Mouse (Mus musculus): ENCODE results near the gene Stum. TPM values are rescaled to one million over a fixed set of nuclear protein-coding genes. Genes with fewer than 3 reads are reported as not detected.
A peak's percentile ranks its signal among the peaks of the same experiment; 100 is the strongest.
"Not testable (repeated sequence)": the region's sequence is repeated elsewhere in the genome, so short reads cannot be mapped to it uniquely, and the experiment has no call there.

Gene Stum
- total RNA-seq, 2 experiments from 2014 or later: not detected

DNA sequence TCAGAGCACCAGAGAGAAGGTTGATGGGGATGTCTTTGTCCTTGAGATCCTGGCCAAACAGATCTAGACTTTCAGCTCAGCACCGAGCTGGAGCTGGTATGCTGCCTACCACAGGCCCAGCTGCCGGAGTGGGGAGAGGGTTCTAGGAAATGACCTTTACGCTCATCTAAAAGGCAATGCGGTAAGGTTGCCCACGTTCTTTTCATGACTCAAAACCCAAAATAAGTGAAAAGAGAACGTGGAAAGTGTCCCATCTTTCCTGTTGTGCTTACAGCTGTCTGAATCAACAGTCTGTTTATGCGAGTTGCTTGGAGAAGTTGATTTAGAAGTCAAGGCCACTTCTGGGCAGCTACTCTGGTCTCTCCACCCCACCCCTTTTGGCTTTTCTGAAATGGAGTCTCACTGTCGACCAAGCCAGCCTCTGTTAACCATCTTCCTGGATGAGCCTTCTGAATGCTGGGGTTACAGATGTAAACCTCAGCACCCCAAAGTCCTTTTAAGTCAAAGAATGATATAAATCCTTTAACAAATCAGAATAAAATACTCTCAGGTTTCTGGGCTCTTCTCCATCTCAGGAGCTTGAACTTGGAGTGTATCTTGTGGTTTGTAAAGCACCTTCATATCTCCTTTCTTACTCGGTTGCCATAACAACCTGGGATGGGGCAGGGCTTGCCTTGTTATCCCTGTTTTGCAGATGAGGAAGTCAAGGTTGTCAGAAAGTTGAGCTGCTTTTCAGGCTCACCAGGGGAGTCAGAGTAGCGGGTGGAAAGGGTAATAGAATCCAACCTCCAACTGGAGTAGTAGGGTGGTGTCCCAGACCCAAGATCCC, 92.3 kb downstream of the Stum start:
- ATAC-seq (replicated peaks; ENCODE audit: low FRiP score, poor library complexity, severe bottlenecking): no peak

DNA sequence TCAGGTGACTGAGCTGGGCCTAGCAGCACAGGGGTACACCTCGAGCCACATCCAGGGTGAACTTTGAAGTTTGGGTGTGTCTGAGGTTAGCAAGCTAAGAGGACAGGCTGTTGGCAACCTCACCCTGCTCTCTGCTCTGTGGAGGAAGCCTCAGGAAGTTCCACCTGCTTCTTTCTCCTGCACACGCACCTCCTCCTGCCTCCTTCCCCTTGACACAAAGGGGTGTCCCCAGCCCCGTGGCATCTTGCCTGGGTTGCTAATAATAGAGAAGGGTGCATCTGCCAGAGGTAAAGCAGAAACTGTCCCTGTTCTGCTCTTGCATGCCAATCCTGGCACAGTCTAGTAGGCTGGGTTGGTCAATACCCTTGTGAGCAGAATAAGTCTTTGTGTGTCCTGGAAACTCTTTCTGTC, 93.0 kb downstream of the Stum start:
- no peak for ATAC-seq (replicated peaks; ENCODE audit: low FRiP score, poor library complexity, severe bottlenecking)

DNA sequence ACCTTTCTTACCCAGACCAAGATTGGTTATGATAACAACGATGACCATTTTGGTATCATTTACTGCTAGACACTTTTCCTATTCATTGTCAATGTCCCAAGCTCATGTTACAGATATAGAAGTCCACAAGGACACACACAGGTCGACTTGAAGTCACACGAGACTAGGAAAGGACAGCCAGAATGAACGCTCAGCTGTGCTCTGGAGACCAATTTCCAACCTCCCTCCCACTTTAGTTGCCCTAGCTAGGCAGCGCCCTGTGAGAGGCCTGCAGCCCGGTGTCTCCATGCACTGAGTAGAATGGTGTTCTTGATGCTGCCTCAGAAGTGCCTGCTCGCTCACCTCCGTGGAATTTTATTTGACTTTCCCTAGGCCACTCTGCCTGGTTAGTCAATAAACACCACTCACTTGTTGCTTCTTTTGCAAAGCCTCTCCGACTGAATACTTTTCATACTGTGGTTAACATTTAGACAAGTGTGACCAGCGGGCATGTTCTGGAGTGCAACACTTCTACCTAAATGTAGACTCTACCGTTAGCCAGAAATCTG, 94.0 kb downstream of the Stum start:
- ATAC-seq (replicated peaks; ENCODE audit: low FRiP score, poor library complexity, severe bottlenecking): not testable (repeated sequence)

DNA sequence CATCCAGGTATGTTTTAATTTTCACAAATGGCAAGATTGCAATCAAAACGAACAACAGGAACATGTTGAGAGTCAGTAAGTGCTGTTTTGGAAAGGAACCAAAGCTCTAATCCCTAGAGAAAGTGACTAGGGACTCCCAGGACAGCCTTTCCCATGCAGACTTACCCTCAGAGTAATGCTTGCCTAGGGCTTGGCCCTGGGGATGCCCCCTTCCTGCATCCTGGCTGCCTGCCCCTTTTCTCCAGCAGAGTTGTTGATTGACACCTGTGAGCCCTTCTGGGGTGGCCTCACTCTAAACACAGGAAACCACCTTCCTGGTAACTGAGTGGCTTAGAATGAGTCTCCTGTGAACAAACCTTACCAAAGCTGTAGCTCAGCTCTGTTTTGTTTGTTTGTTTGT, 94.8 kb downstream of the Stum start:
- ATAC-seq (replicated peaks; ENCODE audit: low FRiP score, poor library complexity, severe bottlenecking): no peak

DNA sequence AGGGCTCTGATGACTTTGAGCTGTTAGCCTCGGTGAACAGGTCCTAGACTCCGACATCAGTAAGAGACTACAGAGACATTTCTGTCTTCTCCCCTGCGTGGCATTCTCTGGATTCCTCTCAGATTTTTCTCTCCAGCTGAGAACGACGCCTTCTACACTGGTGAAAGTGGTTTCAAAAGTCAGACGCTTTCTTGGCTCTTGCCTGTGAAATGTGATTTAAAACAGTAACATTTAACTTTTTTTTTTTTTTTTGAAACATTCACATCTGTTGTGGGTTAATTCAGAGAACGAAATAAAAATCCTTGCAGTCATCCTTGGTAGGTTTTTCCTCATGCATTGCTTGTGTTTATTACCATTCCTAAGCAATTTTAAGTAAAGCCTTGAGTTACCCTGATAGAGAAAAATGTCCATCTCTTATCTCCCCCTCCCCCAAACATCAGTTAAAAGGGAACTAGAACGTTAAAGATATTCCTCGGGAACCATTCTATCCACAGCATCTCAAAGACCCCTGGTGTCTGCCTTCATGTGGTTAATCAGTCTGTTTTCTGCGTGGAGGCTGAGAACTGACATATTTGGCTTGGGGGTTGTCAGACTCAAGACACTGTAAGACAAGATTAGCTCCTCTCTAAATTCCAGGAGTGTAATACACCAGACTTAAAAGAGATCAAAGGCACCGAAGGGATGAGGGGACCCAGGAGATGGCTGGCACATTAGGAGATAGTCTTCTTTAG, 95.4 kb downstream of the Stum start:
- no peak for ATAC-seq (replicated peaks; ENCODE audit: low FRiP score, poor library complexity, severe bottlenecking)

DNA sequence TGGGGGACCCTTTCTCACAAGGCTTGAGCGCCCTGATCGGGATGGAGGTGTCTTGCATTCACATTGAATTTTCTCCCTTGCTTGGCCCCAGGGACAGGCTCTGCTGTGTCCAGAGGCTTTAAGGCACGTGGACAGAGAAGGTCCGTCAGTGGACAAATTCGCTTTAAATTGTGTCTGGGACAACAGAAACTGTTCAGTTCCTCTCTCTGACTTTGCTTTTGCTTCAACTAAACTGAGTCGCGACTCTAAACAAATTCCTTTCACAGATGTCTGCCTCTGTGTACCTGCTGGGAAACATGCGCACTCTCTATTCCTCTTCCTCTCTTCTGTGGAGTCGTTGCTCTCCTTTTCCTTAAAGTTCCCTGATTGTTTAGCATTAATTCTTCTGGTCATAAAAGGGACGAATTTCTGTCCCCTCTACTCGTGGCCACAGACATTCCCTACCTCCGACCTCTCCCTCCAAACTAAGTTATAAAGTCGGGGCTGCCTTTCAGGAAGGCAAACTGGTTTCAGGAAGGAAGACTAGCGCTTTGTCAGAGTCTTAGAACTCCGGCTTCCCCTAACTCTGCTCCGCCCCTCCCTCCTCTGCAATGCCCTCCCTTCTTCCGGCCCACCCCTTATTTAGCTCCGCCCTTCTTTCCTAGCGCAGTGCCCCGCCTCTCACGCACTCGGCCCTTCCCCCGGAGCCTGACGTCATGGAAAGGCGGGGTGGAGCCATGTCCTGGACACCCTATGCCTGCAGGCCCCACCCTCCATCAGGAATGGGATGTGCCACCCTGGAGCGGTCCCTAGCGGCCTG, 96.2 kb downstream of the Stum start:
- ATAC-seq (replicated peaks; ENCODE audit: low FRiP score, poor library complexity, severe bottlenecking): peak; percentile 98

DNA sequence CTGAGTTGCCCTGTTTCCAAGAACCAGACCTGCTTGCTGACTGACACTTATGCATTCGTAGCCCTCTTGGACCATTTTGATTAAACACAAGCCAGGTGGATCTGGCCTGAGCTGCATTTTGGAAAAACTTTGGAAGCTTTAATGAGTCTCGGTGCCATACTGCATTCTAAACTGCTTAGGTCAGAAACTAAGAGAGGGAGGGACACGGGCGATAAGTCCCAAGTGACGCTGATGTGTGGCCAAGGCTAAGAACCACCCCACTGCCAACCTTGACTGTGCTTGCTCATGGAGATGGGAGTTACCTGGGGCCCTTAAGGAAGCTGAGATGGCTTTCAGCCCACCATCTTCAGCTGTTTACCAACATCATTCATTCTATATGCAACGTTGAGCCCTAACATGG, 98.0 kb downstream of the Stum start:
- ATAC-seq (replicated peaks; ENCODE audit: low FRiP score, poor library complexity, severe bottlenecking): no peak

DNA sequence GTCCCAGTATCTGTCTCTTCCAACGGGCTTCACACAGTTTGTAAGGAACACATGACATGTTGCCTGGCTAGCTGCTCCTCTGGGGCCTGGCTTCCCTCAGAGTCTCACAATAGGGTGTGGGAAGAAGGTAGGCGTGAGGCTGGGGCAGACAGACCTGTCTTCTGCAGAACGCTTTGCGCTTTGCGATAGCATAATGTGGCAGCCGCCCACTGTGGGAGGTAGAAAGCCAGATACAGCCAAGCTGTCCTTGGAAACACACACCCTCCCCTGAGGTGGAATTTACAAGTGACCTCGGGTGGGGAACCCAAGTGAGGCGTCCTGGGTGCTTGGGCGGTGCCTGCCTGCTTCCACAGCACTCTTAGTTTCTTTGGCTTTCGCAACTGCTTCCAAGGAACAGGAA, 98.8 kb downstream of the Stum start:
- no peak for ATAC-seq (replicated peaks; ENCODE audit: low FRiP score, poor library complexity, severe bottlenecking)

DNA sequence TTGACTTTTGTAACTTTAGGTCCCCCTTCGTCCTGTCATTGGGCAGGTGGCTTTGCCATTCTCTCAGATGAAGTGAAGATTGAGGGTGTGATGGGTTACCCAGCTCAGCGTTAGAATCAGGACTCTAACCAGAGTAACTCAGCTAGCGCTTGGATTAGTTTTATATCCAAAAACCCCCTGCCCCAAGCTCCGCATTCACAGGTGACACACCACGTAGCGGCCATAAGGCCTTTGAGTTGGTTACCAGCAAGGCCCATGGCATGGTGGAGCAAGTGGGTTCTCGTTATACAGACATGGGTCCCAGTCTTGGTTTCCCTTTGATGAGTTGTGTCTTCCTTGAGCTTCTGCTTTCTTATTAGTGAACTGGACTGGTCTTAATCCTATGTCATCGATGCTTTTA, 99.4 kb downstream of the Stum start:
- ATAC-seq (replicated peaks; ENCODE audit: low FRiP score, poor library complexity, severe bottlenecking): no peak

Other genes starting within 250 kb of the Stum start
- 7.5 and 7.9 TPM in 2 replicates for gene Psen2, start 220.1 kb downstream of the Stum start, total RNA-seq (2015; ENCODE audit: low replicate concordance)
- 7.2 and 7.4 TPM in 2 replicates for gene Psen2, start 220.1 kb downstream of the Stum start, total RNA-seq (2017; ENCODE audit: low replicate concordance)
- gene Itpkb, start 153.0 kb downstream of the Stum start, total RNA-seq (2015; ENCODE audit: low replicate concordance): 2.3 and 4.0 TPM in 2 replicates
- gene Itpkb, start 153.0 kb downstream of the Stum start, total RNA-seq (2017; ENCODE audit: low replicate concordance): 2.4 and 3.2 TPM in 2 replicates
- 13.4 and 20.6 TPM in 2 replicates for gene Parp1, start 85.4 kb upstream of the Stum start, total RNA-seq (2015; ENCODE audit: low replicate concordance)
- 23.5 and 26.2 TPM in 2 replicates for gene Parp1, start 85.4 kb upstream of the Stum start, total RNA-seq (2017; ENCODE audit: low replicate concordance)
- gene Lin9, start 157.6 kb upstream of the Stum start, total RNA-seq (2015; ENCODE audit: low replicate concordance): 4.4 and 15.0 TPM in 2 replicates
- gene Lin9, start 157.6 kb upstream of the Stum start, total RNA-seq (2017; ENCODE audit: low replicate concordance): 16.1 and 16.6 TPM in 2 replicates
- not detected in 2 replicates for gene Mixl1, start 213.5 kb upstream of the Stum start, total RNA-seq (2015; ENCODE audit: low replicate concordance)
- 0.28 TPM in 1 of 2 replicates, not detected in the other for gene Mixl1, start 213.5 kb upstream of the Stum start, total RNA-seq (2017; ENCODE audit: low replicate concordance)
- 7.9 and 9.6 TPM in 2 replicates for gene Acbd3, start 242.5 kb upstream of the Stum start, total RNA-seq (2015; ENCODE audit: low replicate concordance)
- gene Acbd3, start 242.5 kb upstream of the Stum start, total RNA-seq (2017; ENCODE audit: low replicate concordance): 12.3 and 16.4 TPM in 2 replicates